Mouse (Mus musculus): ENCODE data around the gene Agbl1.

DNA sequence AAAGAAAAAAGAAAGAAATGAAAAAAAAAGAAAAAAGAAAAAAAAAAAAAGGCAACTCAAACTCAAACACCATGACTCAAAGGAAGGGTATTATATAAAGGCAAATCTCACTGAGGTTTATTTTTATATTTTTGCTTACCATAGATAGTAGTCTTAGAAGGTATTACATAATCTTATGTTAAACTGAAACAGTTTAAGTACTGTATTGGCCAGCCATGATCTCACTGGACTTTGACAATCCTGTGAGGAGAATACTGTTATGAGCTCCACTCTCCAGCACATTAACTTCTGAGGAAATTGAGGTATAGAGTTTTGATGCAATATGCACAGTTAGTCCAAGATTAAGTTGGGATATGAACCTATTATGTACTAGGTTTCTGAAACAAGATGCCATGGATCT lies 909.0 kb downstream of the Agbl1 start:
- TF ChIP-seq MAFK (IDR thresholded peaks at IDR 0.05; ENCODE audit: insufficient read depth, low read depth, low read length): no peak
- no peak for TF ChIP-seq ZNF384 (IDR thresholded peaks at IDR 0.05; ENCODE audit: low read depth, low read length)
- no peak for TF ChIP-seq HCFC1 (IDR thresholded peaks at IDR 0.05; ENCODE audit: borderline replicate concordance, insufficient read depth, low read length)

All from ES-E14 (cell line).